Mouse (Mus musculus) lung, postnatal 36 days (tissue): Measurements from ENCODE around the gene Fam234b.

ENCODE experiments used
- DNase-seq: peaks from one replicate; pipeline ENCODE4 v3.0.0; 2022; ENCODE audit warnings: mixed read lengths

The Fam234b gene

GRCm38 (mm10) chr6:135197921-135198532, at the start of gene Fam234b, which contains the start of gene Hebp1:
TSS of gene Fam234b (plus strand) at chr6:135197977.
TSS of gene Hebp1 (minus strand) at chr6:135198022.
- DNase-seq = peak; percentile 86

GRCm38 (mm10) chr6:135148506-135148905, 49.3 kb upstream of the Fam234b start:
- peak; percentile 40 for DNase-seq

DNA sequence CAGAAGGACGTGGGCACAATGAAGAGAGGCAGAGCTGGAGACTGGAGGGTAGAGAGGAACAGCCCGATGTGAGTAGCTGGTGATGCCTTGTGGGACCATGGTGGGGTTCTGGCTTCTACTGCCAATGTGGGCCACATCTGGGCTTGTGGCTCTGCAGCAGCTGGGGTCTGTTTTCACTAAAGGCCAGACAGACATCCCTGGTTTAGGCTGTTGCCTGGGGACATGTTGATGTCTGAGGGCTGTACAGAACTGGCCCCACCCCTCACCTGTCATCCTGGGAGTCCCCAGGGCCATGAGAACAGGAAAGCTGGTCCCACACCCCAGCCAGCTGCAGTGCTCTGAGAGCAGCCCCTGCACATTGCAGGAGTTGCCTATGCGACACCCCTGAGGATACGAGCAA, 48.6 kb upstream of the Fam234b start:
- DNase-seq = no peak

DNA sequence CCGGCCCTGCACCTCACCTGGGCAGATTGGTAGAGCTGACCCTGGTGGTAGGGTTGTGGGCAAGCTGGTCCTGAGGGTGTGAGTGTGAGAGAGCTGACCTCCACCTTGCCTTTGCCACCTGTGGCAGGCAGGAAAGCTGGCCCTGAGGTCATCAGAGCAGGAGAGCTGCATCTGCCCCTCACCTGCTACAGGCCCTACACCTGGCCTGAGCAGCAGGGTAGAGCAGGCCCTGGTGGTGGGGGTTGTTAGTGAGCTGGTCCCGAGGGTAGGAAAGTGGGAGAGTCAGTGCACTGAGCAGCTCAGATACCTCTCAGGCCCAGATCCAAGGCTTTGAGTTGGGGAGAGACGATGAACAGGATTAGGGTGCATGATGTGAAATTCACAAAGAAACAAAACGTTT, 48.1 kb upstream of the Fam234b start:
- no peak for DNase-seq

DNA sequence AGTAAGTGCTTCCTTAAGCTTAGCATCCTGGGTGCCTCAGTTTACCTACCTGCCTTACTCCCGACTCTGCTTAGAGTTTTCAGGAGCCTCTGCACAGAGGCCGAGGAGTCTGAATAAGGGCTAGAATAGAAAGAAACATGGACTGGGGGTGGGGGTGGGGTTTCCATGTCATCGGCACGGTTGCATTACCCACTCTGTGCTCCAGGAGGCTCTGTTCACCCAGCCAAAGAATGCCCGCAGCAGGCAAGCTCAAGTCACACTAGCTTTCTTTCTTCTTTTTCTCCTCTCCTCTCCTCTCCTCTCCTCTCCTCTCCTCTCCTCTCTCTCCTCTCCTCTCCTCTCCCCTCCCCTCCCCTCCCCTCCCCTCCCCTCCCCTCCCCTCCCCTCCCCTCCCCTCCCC, 47.5 kb upstream of the Fam234b start:
- DNase-seq = peak; percentile 38

- no peak for DNase-seq
Observed at GRCm38 (mm10) chr6:135153719-135154118, 44.1 kb upstream of the Fam234b start.

DNA sequence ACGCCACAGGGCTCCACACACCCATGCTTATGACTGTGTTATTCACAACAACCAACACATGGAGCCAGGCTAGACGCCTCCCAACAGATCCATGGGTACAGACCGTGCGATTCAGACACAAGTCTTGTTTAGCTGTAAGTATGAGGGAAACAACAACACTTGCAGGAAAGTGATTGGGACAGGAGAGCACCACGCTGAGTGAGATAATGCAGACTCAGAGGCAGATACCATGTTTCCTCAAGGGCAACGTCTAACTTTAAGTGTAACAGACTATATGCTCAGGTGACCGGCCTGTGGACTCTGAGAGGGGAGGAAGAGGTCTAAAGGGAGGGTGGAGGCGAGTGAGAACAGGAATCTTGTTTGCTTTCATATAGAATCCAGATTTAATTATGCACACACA, 41.2 kb upstream of the Fam234b start:
- no peak for DNase-seq

DNA sequence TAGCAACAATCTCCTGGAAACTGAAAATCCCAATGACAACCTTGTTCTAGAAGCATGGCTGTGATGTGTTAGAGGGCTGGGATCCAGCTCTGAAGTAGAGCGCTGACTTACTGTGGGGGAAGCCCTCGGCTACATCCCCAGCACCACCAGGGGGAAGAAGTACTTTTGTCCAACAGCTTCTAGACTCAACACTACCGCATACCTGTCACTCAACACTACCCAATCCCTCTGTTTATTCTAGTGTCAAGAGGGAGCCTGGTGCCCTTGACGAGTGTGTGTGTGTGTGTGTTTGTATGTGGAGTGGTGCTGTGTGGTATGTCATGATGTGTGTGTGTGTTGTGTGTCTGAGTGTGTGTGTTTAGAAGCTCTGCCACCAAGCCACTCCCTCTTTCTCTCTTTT, 40.3 kb upstream of the Fam234b start:
- peak; percentile 33 for DNase-seq

DNA sequence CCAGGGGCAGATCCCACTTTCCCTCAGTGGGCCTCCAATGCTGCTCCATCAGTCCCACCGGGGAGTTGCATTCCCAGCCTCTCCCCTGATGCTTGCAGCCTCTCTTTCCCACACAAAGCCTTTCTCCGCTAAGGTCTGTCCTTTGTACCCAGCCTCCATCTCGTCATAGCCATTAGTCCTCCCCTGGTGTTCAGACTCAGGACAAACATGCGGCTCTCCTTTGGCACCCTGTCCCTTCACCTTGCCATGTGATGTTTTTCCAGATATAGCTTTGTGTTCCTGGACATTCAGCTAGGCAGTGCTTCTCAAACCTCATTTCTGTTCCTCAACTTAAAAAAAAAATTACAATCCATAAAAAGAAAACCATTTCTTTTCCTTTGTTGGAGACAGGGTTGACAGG, 39.3 kb upstream of the Fam234b start:
- no peak for DNase-seq

GRCm38 (mm10) chr6:135161356-135161755, 36.4 kb upstream of the Fam234b start:
- no peak for DNase-seq

DNA sequence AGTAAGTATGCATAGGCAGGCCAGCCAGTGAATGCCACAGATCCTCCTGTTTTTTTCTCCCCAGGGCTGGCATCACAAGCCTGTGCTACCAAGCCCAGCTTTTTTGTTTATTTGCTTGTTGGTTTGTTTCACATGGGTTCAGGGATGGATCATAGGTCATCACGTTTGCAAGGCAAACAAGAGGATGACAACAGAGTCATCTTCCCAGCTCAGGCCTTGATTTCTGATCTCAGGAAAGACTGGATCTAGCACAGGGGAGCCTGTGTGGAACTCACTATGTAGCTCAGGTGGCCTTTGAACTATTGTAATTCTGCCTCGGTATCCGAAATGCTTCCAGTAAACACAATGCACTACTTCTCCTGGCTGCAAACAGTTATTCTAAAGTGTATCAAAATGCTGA, 35.5 kb upstream of the Fam234b start:
- no peak for DNase-seq

DNA sequence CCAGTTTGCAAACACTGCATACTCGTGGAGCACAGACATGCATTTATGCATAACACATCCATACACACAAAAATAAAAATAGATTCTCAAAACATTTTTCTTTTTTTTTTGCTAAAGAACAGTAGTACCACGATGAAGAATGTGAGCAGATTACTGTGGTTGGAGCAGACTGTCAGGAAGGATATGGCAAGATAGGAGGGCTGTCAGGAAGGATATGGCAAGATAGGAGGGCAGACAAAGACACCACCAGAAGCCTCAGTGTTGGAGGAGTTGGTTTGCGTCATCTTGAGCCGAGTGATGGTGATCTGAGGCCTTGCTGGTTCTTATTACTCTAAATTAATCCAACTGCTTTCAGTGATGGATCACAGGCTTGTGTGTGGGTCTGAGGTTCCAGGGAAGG, 34.9 kb upstream of the Fam234b start:
- no peak for DNase-seq

DNA sequence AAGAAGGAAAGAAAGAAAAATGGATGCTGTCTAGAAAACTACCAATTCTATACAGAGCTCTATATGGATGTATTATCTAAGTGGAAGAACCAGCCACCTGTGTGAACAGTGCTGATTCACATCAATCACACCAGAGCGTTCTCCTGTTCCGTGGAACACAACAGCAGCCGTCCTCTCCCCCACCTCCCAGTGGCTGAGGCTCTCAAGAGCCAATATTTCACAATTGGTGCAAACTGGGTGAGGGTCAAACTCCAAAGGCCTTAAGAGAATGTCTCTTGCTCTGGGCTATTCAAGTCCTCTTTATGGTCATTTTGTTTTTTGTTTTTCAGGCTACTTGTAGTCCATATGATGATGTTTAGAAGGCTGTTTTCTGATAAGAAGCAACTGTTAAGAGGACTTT, 32.6 kb upstream of the Fam234b start:
- DNase-seq = no peak

DNA sequence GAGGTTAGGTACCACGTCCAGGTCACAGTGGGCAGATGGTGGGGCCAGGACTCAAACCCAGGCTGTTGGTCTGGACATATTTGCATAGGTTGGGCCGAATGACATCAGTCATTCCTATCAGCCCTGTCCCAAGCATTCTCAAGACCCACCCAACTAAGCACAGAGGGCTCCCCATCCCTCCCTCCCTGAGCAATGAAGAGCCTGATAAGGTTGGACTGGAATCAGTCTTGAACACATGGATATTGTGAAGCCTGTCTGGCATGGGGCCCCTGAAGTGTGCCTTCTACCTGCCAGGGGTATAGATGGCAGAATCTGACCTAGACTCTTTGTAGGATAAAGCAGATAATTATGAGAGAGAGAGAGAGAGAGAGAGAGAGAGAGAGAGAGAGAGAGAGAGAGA, 32.1 kb upstream of the Fam234b start:
- DNase-seq = no peak

DNA sequence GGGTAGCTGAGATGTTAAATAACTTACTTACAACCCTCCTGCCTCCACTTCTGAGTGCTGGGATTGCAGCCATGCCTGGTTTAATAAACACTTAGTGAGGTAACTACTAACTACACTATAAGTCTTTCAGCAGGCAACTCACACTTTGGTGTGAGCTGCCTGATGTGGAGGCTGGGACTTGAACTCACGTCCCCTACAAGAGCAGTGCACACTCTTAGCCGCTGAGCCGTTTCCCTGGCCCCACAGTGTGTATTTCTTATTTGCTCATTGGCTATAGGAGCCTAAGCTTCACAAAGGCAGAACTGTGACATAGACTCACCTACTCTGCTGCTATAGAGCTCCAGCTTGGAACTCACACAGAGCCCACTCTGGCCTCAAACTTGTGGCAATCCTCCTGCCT, 31.5 kb upstream of the Fam234b start:
- DNase-seq = no peak

DNA sequence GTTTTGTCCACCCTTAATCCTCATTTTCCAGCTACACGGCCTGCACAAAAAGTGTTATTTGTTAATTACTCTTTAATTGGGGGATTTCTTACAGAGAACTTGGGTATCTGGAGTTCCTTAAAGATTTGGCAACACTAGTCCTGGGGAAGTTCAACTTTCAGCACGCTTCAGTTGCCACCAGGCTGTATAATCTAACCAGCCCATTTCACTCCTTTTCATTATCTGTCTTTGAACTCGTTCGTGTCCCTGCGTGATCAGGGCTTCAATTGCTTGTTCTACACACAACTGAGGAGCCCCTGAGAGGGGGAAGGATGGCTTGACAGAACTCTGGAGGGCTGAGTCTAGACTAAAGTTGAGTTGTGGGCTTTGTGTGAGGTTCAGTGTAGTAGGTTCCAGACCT, 31.1 kb upstream of the Fam234b start:
- no peak for DNase-seq

DNA sequence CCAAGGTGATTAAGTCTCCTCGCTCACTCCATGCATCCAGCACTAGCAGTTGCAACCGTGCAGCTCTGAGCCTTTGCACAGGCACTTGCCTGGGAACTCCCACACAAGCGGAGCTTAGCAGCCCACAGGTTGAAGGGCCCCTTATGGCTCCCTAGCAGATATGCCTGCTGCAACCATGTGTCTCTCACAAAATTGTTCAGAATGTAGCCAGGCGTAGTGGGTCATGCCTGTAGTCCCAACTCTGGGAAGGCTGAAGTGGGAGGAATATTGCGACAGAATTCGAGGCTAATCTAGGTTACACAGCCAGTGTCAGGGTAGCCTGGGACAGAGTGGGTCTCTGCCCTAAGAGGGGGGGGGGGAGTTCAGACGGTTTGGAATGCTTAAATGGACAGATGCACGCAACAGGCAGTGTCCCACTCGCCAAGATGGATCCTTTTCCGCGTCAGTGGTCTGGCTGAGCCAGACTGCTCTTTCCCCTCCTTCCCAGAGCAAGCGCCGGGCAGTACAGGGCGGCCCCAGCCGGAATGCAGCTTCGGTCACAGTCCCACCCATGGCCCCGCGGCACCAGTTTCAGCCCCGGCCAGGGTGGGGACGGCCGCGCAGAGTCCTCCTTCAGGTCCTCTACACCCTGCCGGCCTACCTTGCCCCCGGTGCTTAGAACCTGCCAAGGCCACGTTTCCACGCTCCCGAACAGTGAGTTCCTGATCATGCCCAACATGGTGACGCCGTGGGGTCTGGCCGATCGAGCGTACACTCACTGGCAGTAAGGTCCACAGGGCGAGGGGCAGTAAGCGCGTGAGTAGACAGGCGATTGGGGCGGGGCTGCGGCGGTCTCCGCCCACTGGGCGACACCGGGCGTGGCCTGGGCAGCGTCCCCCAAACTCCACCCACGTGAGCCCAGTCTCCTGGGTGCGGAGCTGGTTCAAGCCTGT, 30.1 kb upstream of the Fam234b start:
- DNase-seq = peak; percentile 94

DNA sequence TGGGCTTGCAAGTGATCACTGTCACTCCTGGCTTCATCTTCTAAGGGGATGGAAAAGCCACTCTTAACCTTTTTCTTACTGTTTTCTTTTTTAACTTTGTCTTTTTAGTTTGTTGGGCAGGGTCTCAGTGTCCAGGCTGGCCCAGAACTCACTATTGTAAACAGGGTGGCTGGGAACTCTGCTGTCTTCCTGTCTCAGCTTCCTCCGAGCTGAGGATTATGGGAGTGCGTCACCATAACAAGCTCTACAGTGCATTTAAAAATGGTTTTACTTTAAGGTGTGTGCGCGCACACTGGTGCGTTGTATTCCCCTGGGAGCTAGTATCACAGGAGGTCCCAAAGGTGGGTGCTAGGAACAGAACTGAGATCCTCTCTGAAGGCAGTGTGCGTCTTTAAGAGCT, 29.3 kb upstream of the Fam234b start:
- DNase-seq = peak; percentile 74

DNA sequence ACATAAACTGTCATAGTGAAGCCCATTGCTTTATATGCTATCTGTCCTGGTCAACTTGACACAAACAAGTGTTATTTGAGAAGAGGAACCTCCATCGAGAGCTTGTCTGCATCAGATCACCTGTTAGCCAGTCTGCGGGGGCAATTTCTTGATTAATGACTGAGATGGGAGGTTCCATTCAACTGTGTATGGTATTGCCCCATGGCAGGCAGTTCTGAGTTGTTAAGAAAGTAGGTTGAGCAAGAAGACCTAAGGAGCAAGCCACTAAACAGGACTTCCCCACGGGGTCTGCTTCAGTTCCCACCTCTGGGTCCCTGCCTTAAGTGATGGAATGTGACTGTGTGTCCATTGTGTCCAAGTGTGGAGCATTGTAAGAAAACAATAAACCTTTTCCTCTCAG, 28.5 kb upstream of the Fam234b start:
- DNase-seq = no peak

DNA sequence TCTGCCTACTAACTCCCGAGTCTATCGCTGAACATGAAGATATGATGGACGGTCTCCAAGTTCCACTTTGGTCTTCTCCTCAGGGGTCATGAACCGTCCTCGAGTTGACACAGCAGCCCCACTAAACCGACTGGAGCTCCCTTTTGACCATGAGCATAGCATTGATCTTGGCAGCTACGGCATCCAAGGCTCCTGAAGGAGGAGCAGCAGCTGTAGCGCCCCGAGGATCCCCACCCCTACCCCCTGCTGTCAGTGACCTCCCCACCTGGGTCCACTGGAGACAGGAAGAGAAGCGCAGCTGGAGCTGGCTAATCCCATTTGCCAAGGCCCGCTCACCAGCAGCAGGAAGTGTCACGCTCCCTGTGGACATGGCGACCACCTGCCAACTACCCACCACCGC, 26.0 kb upstream of the Fam234b start:
- DNase-seq = no peak

DNA sequence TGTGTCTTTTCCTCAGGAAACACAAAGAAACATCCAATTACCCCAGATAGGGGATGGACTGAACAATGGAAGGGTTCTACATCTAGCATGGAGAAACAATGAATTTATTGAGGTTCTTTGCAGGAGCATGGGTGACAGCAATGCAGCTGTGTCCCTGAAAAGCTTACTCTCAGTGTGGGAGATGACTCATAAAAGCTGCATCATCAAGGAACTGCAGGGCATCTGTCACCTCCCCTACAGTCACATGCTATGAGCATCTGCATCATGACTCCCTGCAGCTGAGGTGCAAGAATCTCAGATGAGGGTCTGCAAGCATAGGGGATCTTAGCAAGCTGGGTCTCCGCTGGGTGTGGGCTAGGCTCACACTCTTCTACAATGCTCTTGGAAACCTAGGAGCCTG, 22.8 kb upstream of the Fam234b start:
- no peak for DNase-seq

DNA sequence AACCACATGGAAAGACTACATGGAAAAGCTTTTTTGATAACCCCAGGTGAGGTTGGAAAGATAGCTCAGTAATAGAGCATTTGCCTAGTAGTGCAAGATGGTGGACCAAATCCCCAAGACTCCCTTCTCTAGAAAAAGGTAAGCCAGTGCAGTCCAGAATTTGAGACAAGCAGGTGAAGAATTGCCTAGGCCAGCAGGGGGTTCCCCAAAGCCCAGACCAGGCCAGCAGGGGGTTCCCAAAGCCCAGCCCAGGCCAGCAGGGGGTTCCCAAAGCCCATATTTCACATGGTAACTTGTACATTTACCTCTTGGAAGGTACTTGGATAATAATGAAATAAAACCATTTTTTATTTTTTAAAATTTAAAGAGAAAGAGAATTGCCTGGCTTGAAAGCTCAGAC, 20.5 kb upstream of the Fam234b start:
- no peak for DNase-seq

- DNase-seq = no peak
Observed at GRCm38 (mm10) chr6:135178599-135178998, 19.2 kb upstream of the Fam234b start.

GRCm38 (mm10) chr6:135182925-135183324, 14.9 kb upstream of the Fam234b start:
- DNase-seq = no peak
